Mouse (Mus musculus) heart, adult 2 months (tissue): ENCODE results near the gene Pla2g6.

Experiments used
- CTCF ChIP-seq: fragments of 200-600 bp; IDR thresholded peaks from 2 replicates; pipeline ENCODE4 v1.8.1; 2022; ENCODE audit warnings: antibody characterized with exemption, mild to moderate bottlenecking, moderate library complexity
- POLR2A ChIP-seq: fragments of 200-500 bp; IDR thresholded peaks from 2 replicates; pipeline ENCODE4 v1.6.1; 2011; ENCODE audit warnings: mild to moderate bottlenecking, low read depth, low read length, control low read depth; ENCODE audit not compliant: insufficient read depth

- TF ChIP-seq CTCF = peak; percentile 79
- 0 out of 2 replicates have a peak, but pooled peaks have one; percentile 53 for TF ChIP-seq POLR2A
Measured at GRCm38 (mm10) chr15:79377681-79378080, 49.5 kb upstream of the Pla2g6 start.
